Mouse (Mus musculus) liver, embryonic 11.5 days (tissue): ENCODE results near the gene Lrig3. TPM values are rescaled to one million over a fixed set of nuclear protein-coding genes. Genes with fewer than 3 reads are reported as not detected.
A peak's percentile ranks its signal among the peaks of the same experiment; 100 is the strongest.

Experiments
- ATAC-seq: fragments of 200-750 bp; cut with Nextera tagmentation; replicated peaks from 2 replicates; pipeline ENCODE4 v1.8.0; 2017; ENCODE audit warnings: moderate number of reproducible peaks, mild to moderate bottlenecking, moderate TSS enrichment, moderate library complexity; ENCODE audit not compliant: low FRiP score
- DNase-seq: peaks from one replicate; pipeline ENCODE4 v3.0.0-alpha.2; 2017; ENCODE audit warnings: low spot score
- H3K27ac ChIP-seq: fragments of 300-500 bp; sonication (generic); 2 replicates; pipeline ENCODE4 v1.5.1; 2014; ENCODE audit warnings: mild to moderate bottlenecking, low read depth, low read length, control low read depth
- H3K27me3 ChIP-seq: fragments of 300-500 bp; sonication (generic); replicated peaks from 2 replicates; pipeline ENCODE4 v1.6.1; 2014; ENCODE audit warnings: low read length, mixed read lengths; ENCODE audit not compliant: control insufficient read depth, insufficient read depth
- H3K36me3 ChIP-seq: fragments of 300-500 bp; sonication (generic); 2 replicates; pipeline ENCODE4 v1.6.1; 2014; ENCODE audit warnings: mild to moderate bottlenecking, low read length, moderate library complexity, mixed read lengths; ENCODE audit not compliant: control insufficient read depth, insufficient read depth
- H3K4me1 ChIP-seq: fragments of 300-500 bp; sonication (generic); replicated peaks from 2 replicates; pipeline ENCODE4 v1.6.1; 2014; ENCODE audit warnings: low read length, mixed read lengths; ENCODE audit not compliant: control insufficient read depth, insufficient read depth
- H3K4me2 ChIP-seq: fragments of 300-500 bp; sonication (generic); 2 replicates; pipeline ENCODE4 v1.6.1; 2014; ENCODE audit warnings: mild to moderate bottlenecking, control low read depth, moderate library complexity
- H3K4me3 ChIP-seq: fragments of 300-500 bp; sonication (generic); 2 replicates; pipeline ENCODE4 v1.5.1; 2014; ENCODE audit warnings: low read depth, low read length, control low read depth
- H3K9ac ChIP-seq: fragments of 300-500 bp; sonication (generic); 2 replicates; pipeline ENCODE4 v1.6.1; 2014; ENCODE audit warnings: low read depth, low read length, control low read depth
- H3K9me3 ChIP-seq: fragments of 300-500 bp; sonication (generic); 2 replicates; pipeline ENCODE4 v1.6.1; 2016; ENCODE audit warnings: low read length, inconsistent platforms, mixed read lengths; ENCODE audit not compliant: control insufficient read depth
- WGBS: fragments of 180-500 bp; shearing (Covaris S2); extraction: QIAGEN DNeasy Blood & Tissue Kit; methylation state at CpG from one replicate; pipeline ENCODE4 v1.1.7; 2014; 5-methylcytosine and 5-hydroxymethylcytosine counted together
- polyA plus RNA-seq: library from polyadenylated mRNA; unstranded; fragments of >200 nt; fragmentation: Nextera tagmentation; extraction: Ambion mirVana; gene quantifications from 2 replicates; pipeline ENCODE4 v1.2.1, GENCODE M21; 2014

The Lrig3 gene
- 3.6 and 4.0 TPM in 2 replicates for polyA plus RNA-seq

DNA sequence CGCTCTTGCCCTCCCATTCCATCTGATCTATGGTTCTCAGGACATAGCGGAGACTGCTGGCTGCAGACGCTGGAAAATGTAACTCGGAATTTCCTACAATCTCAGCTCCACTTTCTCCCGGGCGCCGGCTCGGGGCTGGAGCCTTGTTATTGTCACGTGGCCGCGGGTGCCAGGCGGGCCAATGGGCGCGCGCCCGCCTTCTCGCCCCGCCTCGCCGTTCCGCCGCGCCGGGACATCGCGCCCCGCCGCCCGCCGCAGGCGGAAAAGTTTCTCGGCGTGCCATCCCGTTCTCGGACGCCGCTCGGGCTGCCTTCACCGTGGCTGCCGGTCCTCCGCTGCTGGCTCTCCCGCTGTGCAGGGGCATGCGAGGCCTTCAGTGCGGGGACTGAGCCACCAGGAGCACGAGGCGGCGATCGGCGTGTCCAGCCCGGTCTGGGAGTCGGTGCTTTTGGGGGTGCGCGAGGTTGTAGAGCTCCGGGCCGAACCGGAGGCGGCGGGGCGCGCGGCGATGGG, at the start of gene Lrig3:
Gene Lrig3, plus strand, starts transcription at position 201 of the 513 bp plus-strand sequence.
- Histone ChIP-seq H3K9me3 (no peaks in the 10 kb centered on the region), H3K27me3 (peaks cover 16% of the 10 kb centered on the region), H3K27ac (peak within 1 kb of the TSS; percentile 23), H3K9ac (peak within 1 kb of the TSS; percentile 51), H3K4me3 (peak within 1 kb of the TSS; percentile 58), H3K4me1 (no peaks in the 10 kb centered on the region; the same call in 1 of the 2 replicates), H3K36me3 (no peaks in the 10 kb centered on the region), H3K4me2 (peak within 1 kb of the TSS; percentile 68)
- peak; percentile 78 for DNase-seq
- peak; percentile 69 for ATAC-seq
- under 1% methylated on average over 62 of the region's 62 CpGs for WGBS

- ATAC-seq (no peak), DNase-seq (no peak)
- no peak overlapping the region for H3K4me3 ChIP-seq
- no peak overlapping the region for H3K9ac ChIP-seq
- H3K9me3 ChIP-seq = no peaks in the 10 kb centered on the region
- H3K27ac ChIP-seq = no peak overlapping the region
- H3K4me2 ChIP-seq = no peak overlapping the region
- WGBS = 55% methylated on average over 6 of the region's 6 CpGs
- H3K36me3 ChIP-seq = no peaks in the 10 kb centered on the region
- no peaks in the 10 kb centered on the region for H3K4me1 ChIP-seq
- H3K27me3 ChIP-seq = no peaks in the 10 kb centered on the region
Observed at GRCm38 (mm10) chr10:125916781-125917180, 49.2 kb upstream of the Lrig3 start.

GRCm38 (mm10) chr10:125917436-125917871, 48.5 kb upstream of the Lrig3 start:
- H3K36me3 ChIP-seq = no peaks in the 10 kb centered on the region
- no peak overlapping the region for H3K27ac ChIP-seq
- ATAC-seq = no peak
- H3K4me2 ChIP-seq = peak overlapping the region; percentile 22; the same call in 1 of the 2 replicates
- DNase-seq = no peak
- 10% methylated on average over 9 of the region's 9 CpGs for WGBS
- no peaks in the 10 kb centered on the region for H3K27me3 ChIP-seq
- no peaks in the 10 kb centered on the region for H3K4me1 ChIP-seq
- no peaks in the 10 kb centered on the region for H3K9me3 ChIP-seq
- H3K9ac ChIP-seq = no peak overlapping the region
- H3K4me3 ChIP-seq = no peak overlapping the region

- no peak overlapping the region for H3K27ac ChIP-seq
- no peaks in the 10 kb centered on the region for H3K9me3 ChIP-seq
- H3K4me3 ChIP-seq = no peak overlapping the region
- H3K9ac ChIP-seq = no peak overlapping the region
- no peak for DNase-seq
- no peak for ATAC-seq
- 60% methylated on average over 1 of the region's 1 CpGs for WGBS
- H3K27me3 ChIP-seq = no peaks in the 10 kb centered on the region
- no peak overlapping the region for H3K4me2 ChIP-seq
- H3K4me1 ChIP-seq = no peaks in the 10 kb centered on the region
- no peaks in the 10 kb centered on the region for H3K36me3 ChIP-seq
Observed at GRCm38 (mm10) chr10:125918994-125919393, 47.0 kb upstream of the Lrig3 start.

- Histone ChIP-seq H3K9ac (no peak overlapping the region), H3K27ac (no peak overlapping the region), H3K9me3 (no peaks in the 10 kb centered on the region), H3K27me3 (no peaks in the 10 kb centered on the region), H3K4me3 (no peak overlapping the region), H3K4me2 (no peak overlapping the region), H3K36me3 (no peaks in the 10 kb centered on the region), H3K4me1 (no peaks in the 10 kb centered on the region)
- ATAC-seq (no peak), DNase-seq (no peak)
- 37% methylated on average over 6 of the region's 6 CpGs for WGBS
Observed at GRCm38 (mm10) chr10:125921654-125922446, 44.1 kb upstream of the Lrig3 start.

DNA sequence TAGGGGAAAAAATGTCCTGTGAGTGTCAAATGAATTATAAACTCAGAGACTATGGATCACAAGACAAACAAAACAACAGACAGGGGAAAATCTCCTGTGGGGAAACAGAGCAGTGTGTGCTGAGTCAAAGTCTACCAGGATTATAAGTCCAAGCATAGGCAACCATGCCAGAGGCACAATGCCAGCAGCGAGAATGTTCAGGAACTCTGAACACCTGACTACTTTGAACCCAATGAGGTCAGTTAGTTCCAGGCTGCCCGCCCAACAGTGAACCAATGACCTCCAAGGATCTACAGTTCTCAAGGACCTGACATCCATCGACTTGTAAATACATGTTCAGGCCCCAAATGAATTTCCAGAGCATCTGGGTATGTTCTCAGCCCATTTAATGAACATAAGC, 36.0 kb upstream of the Lrig3 start:
- no peaks in the 10 kb centered on the region for H3K27me3 ChIP-seq
- H3K9me3 ChIP-seq = no peaks in the 10 kb centered on the region
- WGBS = 81% methylated on average over 3 of the region's 3 CpGs
- H3K9ac ChIP-seq = no peak overlapping the region
- DNase-seq (no peak), ATAC-seq (no peak)
- H3K36me3 ChIP-seq = no peaks in the 10 kb centered on the region
- H3K27ac ChIP-seq = no peak overlapping the region
- H3K4me3 ChIP-seq = no peak overlapping the region
- H3K4me1 ChIP-seq = no peaks in the 10 kb centered on the region
- no peak overlapping the region for H3K4me2 ChIP-seq

DNA sequence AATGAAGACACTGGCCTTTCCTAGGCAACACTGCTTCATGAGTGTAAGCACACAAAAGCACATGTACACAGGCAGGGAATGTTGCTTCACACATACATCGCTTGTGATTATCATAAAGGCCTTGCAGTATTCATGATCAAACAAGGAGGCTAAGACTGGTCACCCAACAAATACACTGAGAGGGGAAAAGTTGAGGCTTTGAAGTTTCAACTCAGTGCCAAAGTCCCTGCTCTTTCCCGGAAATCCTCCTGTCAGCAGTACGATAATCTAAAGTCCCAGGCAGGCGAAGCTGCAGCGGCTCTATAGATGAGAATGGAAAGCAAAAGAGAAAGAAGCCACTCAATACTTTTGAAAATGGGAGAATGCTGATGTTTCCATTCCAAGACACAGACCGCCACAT, 32.6 kb upstream of the Lrig3 start:
- 81% methylated on average over 6 of the region's 6 CpGs for WGBS
- H3K4me1 ChIP-seq = no peaks in the 10 kb centered on the region
- no peak overlapping the region for H3K4me2 ChIP-seq
- H3K9ac ChIP-seq = no peak overlapping the region
- no peak overlapping the region for H3K4me3 ChIP-seq
- H3K27me3 ChIP-seq = no peaks in the 10 kb centered on the region
- no peak for DNase-seq
- ATAC-seq = no peak
- H3K36me3 ChIP-seq = no peaks in the 10 kb centered on the region
- no peaks in the 10 kb centered on the region for H3K9me3 ChIP-seq
- H3K27ac ChIP-seq = no peak overlapping the region

DNA sequence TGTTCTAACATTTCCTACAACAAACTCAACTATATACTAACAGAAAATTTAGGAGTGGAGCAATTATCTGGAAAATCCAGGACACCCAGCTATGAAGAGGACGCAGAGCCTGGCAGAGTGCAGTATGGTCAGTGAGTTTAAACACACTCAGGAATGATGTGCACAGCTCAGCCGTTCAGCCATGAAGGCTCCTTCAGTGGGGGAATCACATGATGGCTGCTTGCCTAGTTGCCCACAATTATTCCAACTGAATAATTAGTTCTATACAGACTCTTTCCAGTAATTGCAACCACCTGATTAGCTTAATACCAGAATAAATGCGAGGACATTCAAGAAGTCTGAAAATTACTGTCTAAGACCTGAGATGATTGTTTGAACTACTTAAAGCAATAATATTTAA, 31.9 kb upstream of the Lrig3 start:
- Histone ChIP-seq H3K9me3 (no peaks in the 10 kb centered on the region), H3K36me3 (no peaks in the 10 kb centered on the region), H3K27me3 (no peaks in the 10 kb centered on the region), H3K4me1 (no peaks in the 10 kb centered on the region), H3K27ac (no peak overlapping the region), H3K4me2 (no peak overlapping the region), H3K9ac (no peak overlapping the region), H3K4me3 (no peak overlapping the region)
- no peak for ATAC-seq
- 78% methylated on average over 3 of the region's 3 CpGs for WGBS
- no peak for DNase-seq
